In the genomic region with DNA sequence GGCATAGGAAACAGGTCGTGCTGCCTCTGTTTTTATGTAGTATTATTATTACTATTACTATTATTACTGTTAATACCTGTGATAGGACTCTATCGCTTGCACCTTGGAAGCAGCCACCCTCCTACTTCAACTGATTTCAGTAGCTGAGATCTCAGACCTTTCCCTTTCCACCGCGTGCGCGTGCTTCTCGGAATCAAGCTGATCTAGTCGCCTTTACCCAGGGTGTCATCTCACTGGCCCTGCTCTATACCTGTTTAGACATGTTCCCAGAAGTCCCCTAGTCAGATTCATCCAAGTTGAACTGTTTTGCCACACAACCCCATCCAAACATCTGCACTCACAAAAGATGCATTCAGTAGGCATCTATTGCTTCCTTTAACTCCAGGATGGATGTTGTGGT, we compare ENCODE assay signal across 11 mouse cellular contexts. TPM values are rescaled to one million over a fixed set of nuclear protein-coding genes. Genes with fewer than 3 reads are reported as not detected.
DNase-seq lines count a peak whose midpoint lies in the region; ATAC-seq lines count a peak whose summit lies in the region.
"Had no signal": no experiment of that assay in that cellular context is flagged by ENCODE, and none has a peak within 500 bp of the region (broad histone marks: within the 10 kb centered on the region; RNA-seq: fewer than 3 reads in every experiment).

No protein-coding gene starts in this region.

- H3K4me3 ChIP-seq in forebrain, embryonic 11.5 days (ENCODE audit: low read depth, low read length): no peak overlapping the region
- H3K4me3 ChIP-seq in hindbrain, embryonic 16.5 days (ENCODE audit: low read length): peak overlapping the region; percentile 20; the same call in 1 of the 2 replicates
- peak overlapping the region; percentile 18 for H3K4me3 ChIP-seq in midbrain, embryonic 16.5 days (ENCODE audit: low read depth, low read length)

- H3K4me1 ChIP-seq in forebrain, embryonic 11.5 days (replicated peaks; ENCODE audit: control insufficient read depth, insufficient read depth, low read length): peaks cover 4% of the 10 kb centered on the region
- H3K4me1 ChIP-seq in hindbrain, embryonic 16.5 days (ENCODE audit: control insufficient read depth, insufficient read depth, low read depth, low read length): peaks cover 11% of the 10 kb centered on the region
- peaks cover 13% of the 10 kb centered on the region for H3K4me1 ChIP-seq in midbrain, embryonic 16.5 days (ENCODE audit: control insufficient read depth, insufficient read depth, low read length)

- no peak overlapping the region for H3K27ac ChIP-seq in forebrain, embryonic 11.5 days (ENCODE audit: low read depth, low read length)
- H3K27ac ChIP-seq in hindbrain, embryonic 16.5 days (ENCODE audit: low read depth, low read length): no peak overlapping the region
- peak overlapping the region; percentile 66 for H3K27ac ChIP-seq in midbrain, embryonic 16.5 days (ENCODE audit: low read length)

- no peak overlapping the region for H3K9ac ChIP-seq in forebrain, embryonic 11.5 days (ENCODE audit: low read length)
- peak overlapping the region; percentile 2; the same call in 1 of the 2 replicates for H3K9ac ChIP-seq in hindbrain, embryonic 16.5 days (ENCODE audit: low read depth, low read length)
- 0 out of 2 replicates have a peak overlapping the region, but pooled peaks have one; percentile 26 for H3K9ac ChIP-seq in midbrain, embryonic 16.5 days (ENCODE audit: low read depth, low read length)
- H3K9ac ChIP-seq: lung, embryonic 14.5 days had no signal

- H3K9me3 ChIP-seq in forebrain, embryonic 11.5 days (ENCODE audit: control insufficient read depth, low read length): no peaks in the 10 kb centered on the region
- no peaks in the 10 kb centered on the region for H3K9me3 ChIP-seq in hindbrain, embryonic 16.5 days (ENCODE audit: control insufficient read depth, low read length)
- H3K9me3 ChIP-seq in midbrain, embryonic 16.5 days (replicated peaks; ENCODE audit: control insufficient read depth, low read length, poor library complexity, severe bottlenecking): no peaks in the 10 kb centered on the region

- peak; percentile 34 for DNase-seq in cerebellum, adult 11 months
- DNase-seq in cerebellum, adult 9-11 months: no peak
- DNase-seq in forebrain, embryonic 11.5 days (ENCODE audit: low spot score): no peak
- no peak for DNase-seq in adrenal gland, postnatal 25 days
- DNase-seq in right cerebral cortex, postnatal 36 days (ENCODE audit: low spot score in 2 of 2): no peak
- no peak for DNase-seq in gastrocnemius, postnatal 4 days (ENCODE audit: low spot score in 2 of 2)
- DNase-seq: heart, adult 18-20 months; thymus, adult 2 months had no signal

- no peak overlapping the region for H3K4me2 ChIP-seq in forebrain, embryonic 11.5 days (ENCODE audit: low read depth, low read length, severe bottlenecking)
- peak overlapping the region; percentile 59 for H3K4me2 ChIP-seq in hindbrain, embryonic 16.5 days (ENCODE audit: low read length)
- peak overlapping the region; percentile 57 for H3K4me2 ChIP-seq in midbrain, embryonic 16.5 days (ENCODE audit: low read length)
- H3K4me2 ChIP-seq: lung, embryonic 14.5 days had no signal

- no peaks in the 10 kb centered on the region for H3K27me3 ChIP-seq in forebrain, embryonic 11.5 days (ENCODE audit: control insufficient read depth, insufficient read depth, low read length)
- no peaks in the 10 kb centered on the region for H3K27me3 ChIP-seq in hindbrain, embryonic 16.5 days (replicated peaks; ENCODE audit: control insufficient read depth, insufficient read depth, low read length)
- peaks cover 3% of the 10 kb centered on the region; the same call in 1 of the 2 replicates for H3K27me3 ChIP-seq in midbrain, embryonic 16.5 days (ENCODE audit: control insufficient read depth, insufficient read depth, low read depth, low read length)

- WGBS in forebrain, embryonic 11.5 days: 51% methylated on average over 8 of the region's 8 CpGs
- 50% methylated on average over 8 of the region's 8 CpGs for WGBS in hindbrain, embryonic 16.5 days
- WGBS in midbrain, embryonic 16.5 days: 44% methylated on average over 8 of the region's 8 CpGs

- ATAC-seq in forebrain, embryonic 11.5 days (replicated peaks; ENCODE audit: low FRiP score): peak; percentile 45; the same call in 1 of the 2 replicates
- peak; percentile 32 for ATAC-seq in hindbrain, embryonic 16.5 days
- ATAC-seq in midbrain, embryonic 16.5 days: peak; percentile 40

- H3K36me3 ChIP-seq in forebrain, embryonic 11.5 days (ENCODE audit: control insufficient read depth, insufficient read depth, low read length): no peaks in the 10 kb centered on the region
- H3K36me3 ChIP-seq in hindbrain, embryonic 16.5 days (ENCODE audit: control insufficient read depth, insufficient read depth, low read length): no peaks in the 10 kb centered on the region
- H3K36me3 ChIP-seq in midbrain, embryonic 16.5 days (ENCODE audit: control insufficient read depth, insufficient read depth, low read length): no peaks in the 10 kb centered on the region

RNA-seq across cellular contexts. Expression of gene Dpp9, which starts 14.7 kb away (rescaled TPM):
- 48.0 and 50.6 TPM in 2 replicates for polyA plus RNA-seq in forebrain, embryonic 11.5 days (2014; fragmentation: Nextera tagmentation; extraction: Ambion mirVana)
- 21.0 and 29.3 TPM in 2 replicates for polyA plus RNA-seq in hindbrain, embryonic 16.5 days (2015; fragmentation: Nextera tagmentation; extraction: Ambion mirVana)
- polyA plus RNA-seq in midbrain, embryonic 16.5 days (2015; fragmentation: Nextera tagmentation; extraction: Ambion mirVana): 24.2 and 25.4 TPM in 2 replicates
- 40.4 and 41.3 TPM in 2 replicates for total RNA-seq in adrenal gland, postnatal 25 days (2021)
- total RNA-seq in gastrocnemius, postnatal 4 days (2021): 10 to 100 TPM; 30.0 to 30.5 TPM

RNA-seq across cellular contexts. Expression of gene Fem1a, which starts 23.2 kb away (rescaled TPM):
- 16.5 and 16.6 TPM in 2 replicates for polyA plus RNA-seq in forebrain, embryonic 11.5 days (2014; fragmentation: Nextera tagmentation; extraction: Ambion mirVana)
- 17.4 and 18.2 TPM in 2 replicates for polyA plus RNA-seq in hindbrain, embryonic 16.5 days (2015; fragmentation: Nextera tagmentation; extraction: Ambion mirVana)
- 15.5 and 18.2 TPM in 2 replicates for polyA plus RNA-seq in midbrain, embryonic 16.5 days (2015; fragmentation: Nextera tagmentation; extraction: Ambion mirVana)
- 30.0 and 32.0 TPM in 2 replicates for total RNA-seq in adrenal gland, postnatal 25 days (2021)
- 10 to 100 TPM; 98.3 to 99.9 TPM for total RNA-seq in gastrocnemius, postnatal 4 days (2021)

RNA-seq across cellular contexts. Expression of gene Ticam1, which starts 43.2 kb away (rescaled TPM):
- 2.5 and 3.0 TPM in 2 replicates for polyA plus RNA-seq in forebrain, embryonic 11.5 days (2014; fragmentation: Nextera tagmentation; extraction: Ambion mirVana)
- polyA plus RNA-seq in hindbrain, embryonic 16.5 days (2015; fragmentation: Nextera tagmentation; extraction: Ambion mirVana): 1.5 and 1.9 TPM in 2 replicates
- 1.3 TPM in 2 replicates for polyA plus RNA-seq in midbrain, embryonic 16.5 days (2015; fragmentation: Nextera tagmentation; extraction: Ambion mirVana)
- 25.1 and 28.8 TPM in 2 replicates for total RNA-seq in adrenal gland, postnatal 25 days (2021)
- 1 to 10 TPM; 8.5 to 8.9 TPM for total RNA-seq in gastrocnemius, postnatal 4 days (2021)

RNA-seq across cellular contexts. Expression of gene Mydgf, which starts 49.7 kb away (rescaled TPM):
- 55.4 and 64.0 TPM in 2 replicates for polyA plus RNA-seq in forebrain, embryonic 11.5 days (2014; fragmentation: Nextera tagmentation; extraction: Ambion mirVana)
- polyA plus RNA-seq in hindbrain, embryonic 16.5 days (2015; fragmentation: Nextera tagmentation; extraction: Ambion mirVana): 81.4 and 88.4 TPM in 2 replicates
- 65.7 and 71.5 TPM in 2 replicates for polyA plus RNA-seq in midbrain, embryonic 16.5 days (2015; fragmentation: Nextera tagmentation; extraction: Ambion mirVana)
- total RNA-seq in adrenal gland, postnatal 25 days (2021): 60.4 TPM in 2 replicates
- 10 to 100 TPM; 42.4 to 47.5 TPM for total RNA-seq in gastrocnemius, postnatal 4 days (2021)

RNA-seq across cellular contexts. Expression of gene Plin3, which starts 59.3 kb away (rescaled TPM):
- 37.5 and 44.6 TPM in 2 replicates for polyA plus RNA-seq in forebrain, embryonic 11.5 days (2014; fragmentation: Nextera tagmentation; extraction: Ambion mirVana)
- 15.5 and 21.1 TPM in 2 replicates for polyA plus RNA-seq in hindbrain, embryonic 16.5 days (2015; fragmentation: Nextera tagmentation; extraction: Ambion mirVana)
- 10.7 and 12.3 TPM in 2 replicates for polyA plus RNA-seq in midbrain, embryonic 16.5 days (2015; fragmentation: Nextera tagmentation; extraction: Ambion mirVana)
- total RNA-seq in adrenal gland, postnatal 25 days (2021): 59.7 and 102 TPM in 2 replicates
- 10 to 100 TPM; 59.0 to 60.6 TPM for total RNA-seq in gastrocnemius, postnatal 4 days (2021)
